Mouse (Mus musculus): ENCODE results near the gene Acp6. TPM values are rescaled to one million over a fixed set of nuclear protein-coding genes. Genes with fewer than 3 reads are reported as not detected.

The Acp6 gene
- polyA plus RNA-seq, 1 experiment from 2014 or later, result 50.1 TPM

GRCm38 (mm10) chr3:97160908-97161307, 2.3 kb downstream of the Acp6 start:
- 55% methylated on average over 10 of the region's 10 CpGs for WGBS
- Histone ChIP-seq H3K9ac (no peak overlapping the region), H3K36me3 (no peaks in the 10 kb centered on the region), H3K27me3 (replicated peaks) (no peaks in the 10 kb centered on the region), H3K9me3 (no peaks in the 10 kb centered on the region), H3K4me3 (replicated peaks) (no peak overlapping the region), H3K4me1 (replicated peaks) (peaks cover 12% of the 10 kb centered on the region), H3K4me2 (replicated peaks) (no peak overlapping the region; the same call in 1 of the 2 replicates), H3K27ac (no peak overlapping the region)
- ATAC-seq, result no peak

GRCm38 (mm10) chr3:97161773-97162172, 3.2 kb downstream of the Acp6 start:
- Histone ChIP-seq H3K27me3 (replicated peaks) (no peaks in the 10 kb centered on the region), H3K4me2 (replicated peaks) (no peak overlapping the region), H3K9ac (no peak overlapping the region), H3K9me3 (no peaks in the 10 kb centered on the region), H3K4me1 (replicated peaks) (peaks cover 12% of the 10 kb centered on the region), H3K4me3 (replicated peaks) (no peak overlapping the region), H3K27ac (no peak overlapping the region), H3K36me3 (no peaks in the 10 kb centered on the region)
- no peak for ATAC-seq
- 66% methylated on average over 4 of the region's 4 CpGs for WGBS

- Histone ChIP-seq H3K27me3 (replicated peaks) (no peaks in the 10 kb centered on the region), H3K9me3 (no peaks in the 10 kb centered on the region), H3K4me2 (replicated peaks) (no peak overlapping the region), H3K27ac (no peak overlapping the region), H3K4me1 (replicated peaks) (peaks cover 10% of the 10 kb centered on the region), H3K4me3 (replicated peaks) (no peak overlapping the region), H3K9ac (no peak overlapping the region), H3K36me3 (peaks cover 2% of the 10 kb centered on the region; the same call in 1 of the 2 replicates)
- no peak for ATAC-seq
- 69% methylated on average over 4 of the region's 4 CpGs for WGBS
These were observed 5.9 kb downstream of the Acp6 start for GRCm38 (mm10) chr3:97164477-97164876.

GRCm38 (mm10) chr3:97167126-97167525, 8.5 kb downstream of the Acp6 start:
- no peak for ATAC-seq
- no peaks in the 10 kb centered on the region for H3K27me3 ChIP-seq (replicated peaks)
- H3K9me3 ChIP-seq, result no peaks in the 10 kb centered on the region
- 69% methylated on average over 4 of the region's 4 CpGs for WGBS
- H3K4me3 ChIP-seq (replicated peaks), result no peak overlapping the region
- H3K36me3 ChIP-seq, result peaks cover 2% of the 10 kb centered on the region; the same call in 1 of the 2 replicates
- no peaks in the 10 kb centered on the region for H3K4me1 ChIP-seq (replicated peaks)
- no peak overlapping the region for H3K27ac ChIP-seq
- no peak overlapping the region for H3K9ac ChIP-seq
- no peak overlapping the region for H3K4me2 ChIP-seq (replicated peaks)

- H3K9me3 ChIP-seq, result no peaks in the 10 kb centered on the region
- H3K27me3 ChIP-seq (replicated peaks), result no peaks in the 10 kb centered on the region
- H3K4me2 ChIP-seq (replicated peaks), result no peak overlapping the region
- ATAC-seq, result no peak
- H3K36me3 ChIP-seq, result peaks cover 2% of the 10 kb centered on the region; the same call in 1 of the 2 replicates
- H3K4me3 ChIP-seq (replicated peaks), result no peak overlapping the region
- no peak overlapping the region for H3K27ac ChIP-seq
- no peaks in the 10 kb centered on the region for H3K4me1 ChIP-seq (replicated peaks)
- H3K9ac ChIP-seq, result no peak overlapping the region
- 72% methylated on average over 6 of the region's 6 CpGs for WGBS
These were observed 13.0 kb downstream of the Acp6 start for GRCm38 (mm10) chr3:97171531-97171930.

GRCm38 (mm10) chr3:97172231-97172630, 13.7 kb downstream of the Acp6 start:
- Histone ChIP-seq H3K27ac (no peak overlapping the region), H3K27me3 (replicated peaks) (no peaks in the 10 kb centered on the region)
- 74% methylated on average over 9 of the region's 9 CpGs for WGBS

GRCm38 (mm10) chr3:97172632-97173031, 14.1 kb downstream of the Acp6 start:
- H3K4me3 ChIP-seq (replicated peaks), result no peak overlapping the region
- no peak overlapping the region for H3K4me2 ChIP-seq (replicated peaks)
- no peaks in the 10 kb centered on the region for H3K27me3 ChIP-seq (replicated peaks)
- no peak overlapping the region for H3K9ac ChIP-seq
- 85% methylated on average over 5 of the region's 5 CpGs for WGBS
- ATAC-seq, result no peak
- H3K4me1 ChIP-seq (replicated peaks), result no peaks in the 10 kb centered on the region
- H3K9me3 ChIP-seq, result no peaks in the 10 kb centered on the region
- H3K36me3 ChIP-seq, result peaks cover 5% of the 10 kb centered on the region; the same call in 1 of the 2 replicates
- no peak overlapping the region for H3K27ac ChIP-seq

More at GRCm38 (mm10) chr3:97172231-97172630, 13.7 kb downstream of the Acp6 start:
- H3K4me1 ChIP-seq (replicated peaks), result no peaks in the 10 kb centered on the region
- no peak overlapping the region for H3K4me3 ChIP-seq (replicated peaks)
- no peak overlapping the region for H3K9ac ChIP-seq
- H3K4me2 ChIP-seq (replicated peaks), result no peak overlapping the region
- peaks cover 2% of the 10 kb centered on the region; the same call in 1 of the 2 replicates for H3K36me3 ChIP-seq
- no peak for ATAC-seq
- no peaks in the 10 kb centered on the region for H3K9me3 ChIP-seq

GRCm38 (mm10) chr3:97178885-97179284, 20.3 kb downstream of the Acp6 start:
- Histone ChIP-seq H3K4me2 (replicated peaks) (no peak overlapping the region), H3K9ac (no peak overlapping the region), H3K27me3 (replicated peaks) (no peaks in the 10 kb centered on the region), H3K36me3 (peaks cover 6% of the 10 kb centered on the region), H3K4me1 (replicated peaks) (no peaks in the 10 kb centered on the region), H3K9me3 (no peaks in the 10 kb centered on the region), H3K27ac (no peak overlapping the region), H3K4me3 (replicated peaks) (no peak overlapping the region)
- WGBS, result 73% methylated on average over 6 of the region's 6 CpGs
- ATAC-seq, result no peak

GRCm38 (mm10) chr3:97180527-97180926, 21.9 kb downstream of the Acp6 start:
- ATAC-seq, result no peak
- Histone ChIP-seq H3K4me3 (replicated peaks) (no peak overlapping the region), H3K9ac (no peak overlapping the region), H3K36me3 (peaks cover 6% of the 10 kb centered on the region), H3K27me3 (replicated peaks) (no peaks in the 10 kb centered on the region), H3K27ac (no peak overlapping the region), H3K4me1 (replicated peaks) (no peaks in the 10 kb centered on the region), H3K9me3 (no peaks in the 10 kb centered on the region), H3K4me2 (replicated peaks) (0 out of 2 replicates have a peak overlapping the region, but pooled peaks have one; percentile 9)
- 31% methylated on average over 6 of the region's 6 CpGs for WGBS

- Histone ChIP-seq H3K9ac (no peak overlapping the region), H3K4me1 (replicated peaks) (no peaks in the 10 kb centered on the region), H3K27me3 (replicated peaks) (no peaks in the 10 kb centered on the region), H3K27ac (no peak overlapping the region), H3K4me3 (replicated peaks) (no peak overlapping the region), H3K4me2 (replicated peaks) (no peak overlapping the region), H3K9me3 (no peaks in the 10 kb centered on the region), H3K36me3 (no peaks in the 10 kb centered on the region)
- ATAC-seq, result no peak
- 44% methylated on average over 3 of the region's 3 CpGs for WGBS
These were observed 25.2 kb downstream of the Acp6 start for GRCm38 (mm10) chr3:97183810-97184209.

- peak; percentile 48; the same call in 1 of the 2 replicates for ATAC-seq
- H3K27ac ChIP-seq, result no peak overlapping the region
- 36% methylated on average over 10 of the region's 10 CpGs for WGBS
These were observed 26.7 kb downstream of the Acp6 start for GRCm38 (mm10) chr3:97185098-97185860.

GRCm38 (mm10) chr3:97196571-97196970, 38.0 kb downstream of the Acp6 start:
- Histone ChIP-seq H3K9ac (no peak overlapping the region), H3K4me3 (replicated peaks) (no peak overlapping the region), H3K27ac (no peak overlapping the region), H3K4me1 (replicated peaks) (0 out of 2 replicates have a peak, but pooled peaks cover 3% of the 10 kb centered on the region), H3K36me3 (no peaks in the 10 kb centered on the region), H3K27me3 (replicated peaks) (no peaks in the 10 kb centered on the region), H3K9me3 (no peaks in the 10 kb centered on the region), H3K4me2 (replicated peaks) (no peak overlapping the region)
- 88% methylated on average over 8 of the region's 8 CpGs for WGBS
- no peak for ATAC-seq

More at GRCm38 (mm10) chr3:97185098-97185860, 26.7 kb downstream of the Acp6 start:
- Histone ChIP-seq H3K27me3 (replicated peaks) (no peaks in the 10 kb centered on the region), H3K9me3 (no peaks in the 10 kb centered on the region), H3K4me1 (replicated peaks) (no peaks in the 10 kb centered on the region), H3K4me3 (replicated peaks) (no peak overlapping the region), H3K36me3 (no peaks in the 10 kb centered on the region), H3K4me2 (replicated peaks) (no peak overlapping the region), H3K9ac (no peak overlapping the region)

- Histone ChIP-seq H3K9ac (no peak overlapping the region), H3K4me2 (replicated peaks) (no peak overlapping the region), H3K27me3 (replicated peaks) (no peaks in the 10 kb centered on the region), H3K36me3 (no peaks in the 10 kb centered on the region), H3K4me1 (replicated peaks) (0 out of 2 replicates have a peak, but pooled peaks cover 3% of the 10 kb centered on the region), H3K27ac (no peak overlapping the region), H3K9me3 (no peaks in the 10 kb centered on the region), H3K4me3 (replicated peaks) (no peak overlapping the region)
- no peak for ATAC-seq
- WGBS, result 22% methylated on average over 4 of the region's 4 CpGs
These were observed 40.7 kb downstream of the Acp6 start for GRCm38 (mm10) chr3:97199261-97199660.
